Mouse (Mus musculus) MEL (cell line): Measurements from ENCODE around the gene Rassf3. TPM values are rescaled to one million over a fixed set of nuclear protein-coding genes. Genes with fewer than 3 reads are reported as not detected.

Source experiments
- DNase-seq: peaks from one replicate; pipeline ENCODE4 v3.0.0; 2011; ENCODE audit warnings: low read depth, low spot score
- H3K27ac ChIP-seq: 2 replicates; pipeline ENCODE4 v1.5.1; 2012; ENCODE audit warnings: low read depth, mild to moderate bottlenecking, control low read depth, low read length, moderate library complexity; ENCODE audit not compliant: control insufficient read depth
- H3K27me3 ChIP-seq, 2 experiments: fragments of 150-350 bp in 1 of 2; sonication (generic) in 1 of 2; 2 replicates each; pipeline ENCODE4 v1.6.1; 2012; ENCODE audit warnings: low read length in 2 of 2, mild to moderate bottlenecking in 2 of 2, improper control_type of control experiment in 1 of 2, moderate library complexity in 1 of 2; ENCODE audit not compliant: insufficient read depth in 2 of 2, control insufficient read depth in 1 of 2
- H3K36me3 ChIP-seq, 2 experiments: 2 replicates each; pipeline ENCODE4 v1.6.1; 2012 to 2014; ENCODE audit warnings: low read length in 2 of 2, improper control_type of control experiment in 1 of 2, inconsistent platforms in 1 of 2, mild to moderate bottlenecking in 1 of 2; ENCODE audit not compliant: insufficient read depth in 2 of 2, control insufficient read depth in 1 of 2
- H3K4me1 ChIP-seq, 2 experiments: fragments of 150-350 bp in 1 of 2; sonication (generic) in 1 of 2; 2 replicates each; pipeline ENCODE4 v1.6.1; 2012; ENCODE audit warnings: low read length in 2 of 2, improper control_type of control experiment in 1 of 2, mild to moderate bottlenecking in 1 of 2; ENCODE audit not compliant: insufficient read depth in 2 of 2, control insufficient read depth in 1 of 2
- H3K4me3 ChIP-seq, 2 experiments: fragments of 150-350 bp in 1 of 2; sonication (generic) in 1 of 2; 2 replicates each; pipeline ENCODE4 v1.5.1; 2012; ENCODE audit warnings: low read depth in 2 of 2, low read length in 2 of 2, mild to moderate bottlenecking in 2 of 2, moderate library complexity in 2 of 2, control low read depth in 1 of 2, improper control_type of control experiment in 1 of 2; ENCODE audit not compliant: control insufficient read depth in 1 of 2, insufficient read depth in 1 of 2
- H3K79me2 ChIP-seq: 2 replicates; pipeline ENCODE4 v1.6.1; 2012; ENCODE audit warnings: mild to moderate bottlenecking, low read length, moderate library complexity; ENCODE audit not compliant: control insufficient read depth, poor library complexity, insufficient read depth
- H3K9ac ChIP-seq: 2 replicates; pipeline ENCODE4 v1.6.1; 2012; ENCODE audit warnings: low read depth, mild to moderate bottlenecking, control low read depth, low read length, moderate library complexity; ENCODE audit not compliant: control insufficient read depth, poor library complexity, severe bottlenecking
- H3K9me3 ChIP-seq: fragments of 150-350 bp; sonication (generic); replicated peaks from 2 replicates; pipeline ENCODE4 v1.6.1; 2012; ENCODE audit warnings: mild to moderate bottlenecking, low read length, improper control_type of control experiment, moderate library complexity; ENCODE audit not compliant: insufficient read depth
- BHLHE40 ChIP-seq: IDR thresholded peaks from 2 replicates; pipeline ENCODE4 v1.6.1; 2012; ENCODE audit warnings: low read depth, mild to moderate bottlenecking, inconsistent platforms, low read length, improper control_type of control experiment, borderline replicate concordance
- E2F4 ChIP-seq: IDR thresholded peaks from 2 replicates; pipeline ENCODE4 v1.6.1; 2011; ENCODE audit warnings: low read depth, low read length, improper control_type of control experiment, borderline replicate concordance
- EP300 ChIP-seq, 2 experiments: IDR thresholded peaks; 2 replicates each; pipeline ENCODE4 v1.6.1; 2011; ENCODE audit warnings: improper control_type of control experiment in 2 of 2, low read length in 2 of 2, low read depth in 1 of 2, mild to moderate bottlenecking in 1 of 2
- JUND ChIP-seq: IDR thresholded peaks from 2 replicates; pipeline ENCODE4 v1.6.1; 2011; ENCODE audit warnings: low read depth, mild to moderate bottlenecking, improper control_type of control experiment, low read length
- KAT2A ChIP-seq: conservative IDR thresholded peaks from 2 replicates; pipeline ENCODE4 v1.6.1; 2012; ENCODE audit warnings: low read depth, low read length, improper control_type of control experiment, inconsistent platforms
- MAFK ChIP-seq: IDR thresholded peaks from 2 replicates; pipeline ENCODE4 v1.6.1; 2011; ENCODE audit warnings: low read depth, mild to moderate bottlenecking, low read length, improper control_type of control experiment, borderline replicate concordance
- MAX ChIP-seq: IDR thresholded peaks from 2 replicates; pipeline ENCODE4 v1.6.1; 2011; ENCODE audit warnings: low read length, improper control_type of control experiment
- MEF2A ChIP-seq: IDR thresholded peaks from 2 replicates; pipeline ENCODE4 v1.6.1; 2014; ENCODE audit warnings: low read depth, mild to moderate bottlenecking, inconsistent platforms, low read length, improper control_type of control experiment; ENCODE audit not compliant: poor library complexity, insufficient replicate concordance, severe bottlenecking; ENCODE audit errors: extremely low read depth
- MYB ChIP-seq: IDR thresholded peaks from 2 replicates; pipeline ENCODE4 v1.6.1; 2011; ENCODE audit warnings: mild to moderate bottlenecking, low read depth, low read length, improper control_type of control experiment
- NELFE ChIP-seq: IDR thresholded peaks from 2 replicates; pipeline ENCODE4 v1.6.1; 2011; ENCODE audit warnings: low read depth, low read length, improper control_type of control experiment
- NRF1 ChIP-seq: IDR thresholded peaks from 2 replicates; pipeline ENCODE4 v1.6.1; 2014; ENCODE audit warnings: low read depth, mild to moderate bottlenecking, inconsistent platforms, low read length, improper control_type of control experiment, moderate library complexity; ENCODE audit not compliant: poor library complexity, insufficient read depth, severe bottlenecking
- POLR2A ChIP-seq, 2 experiments: IDR thresholded peaks; 2 replicates each; pipeline ENCODE4 v1.6.1; 2011 to 2012; ENCODE audit warnings: low read length in 2 of 2, mild to moderate bottlenecking in 2 of 2, control low read depth in 1 of 2, improper control_type of control experiment in 1 of 2, low read depth in 1 of 2, moderate library complexity in 1 of 2; ENCODE audit not compliant: control insufficient read depth in 1 of 2, insufficient read depth in 1 of 2, poor library complexity in 1 of 2
- POLR2AphosphoS5 ChIP-seq: IDR thresholded peaks from 2 replicates; pipeline ENCODE4 v1.6.1; 2012; ENCODE audit warnings: low read depth, borderline replicate concordance, mild to moderate bottlenecking, inconsistent platforms, low read length, moderate library complexity, mixed read lengths
- RAD21 ChIP-seq: IDR thresholded peaks from 2 replicates; pipeline ENCODE4 v1.6.1; 2011; ENCODE audit warnings: mild to moderate bottlenecking, low read depth, low read length, improper control_type of control experiment
- RCOR1 ChIP-seq: IDR thresholded peaks from 2 replicates; pipeline ENCODE4 v1.6.1; 2012; ENCODE audit warnings: low read depth, mild to moderate bottlenecking, inconsistent platforms, low read length, improper control_type of control experiment
- SIN3A ChIP-seq: IDR thresholded peaks from 2 replicates; pipeline ENCODE4 v1.6.1; 2012; ENCODE audit warnings: low read length, improper control_type of control experiment, inconsistent platforms
- UBTF ChIP-seq: IDR thresholded peaks from 2 replicates; pipeline ENCODE4 v1.6.1; 2012; ENCODE audit warnings: low read depth, mild to moderate bottlenecking, inconsistent platforms, low read length, improper control_type of control experiment, moderate library complexity, borderline replicate concordance; ENCODE audit not compliant: insufficient read depth
- USF1 ChIP-seq: IDR thresholded peaks from 2 replicates; pipeline ENCODE4 v1.6.1; 2014; ENCODE audit warnings: low read depth, mild to moderate bottlenecking, inconsistent platforms, low read length, improper control_type of control experiment, moderate library complexity
- USF2 ChIP-seq, 2 experiments: IDR thresholded peaks; 2 replicates each; pipeline ENCODE4 v1.6.1; 2011 to 2012; ENCODE audit warnings: improper control_type of control experiment in 2 of 2, low read length in 2 of 2, borderline replicate concordance in 1 of 2, inconsistent platforms in 1 of 2, low read depth in 1 of 2, mild to moderate bottlenecking in 1 of 2; ENCODE audit not compliant: insufficient read depth in 1 of 2
- ZC3H11A ChIP-seq: IDR thresholded peaks from 2 replicates; pipeline ENCODE4 v1.6.1; 2012; ENCODE audit warnings: low read depth, mild to moderate bottlenecking, inconsistent platforms, low read length, improper control_type of control experiment
- ZKSCAN1 ChIP-seq: IDR thresholded peaks from 2 replicates; pipeline ENCODE4 v1.6.1; 2012; ENCODE audit warnings: low read depth, mild to moderate bottlenecking, inconsistent platforms, low read length, improper control_type of control experiment, moderate library complexity
- ZMIZ1 ChIP-seq: IDR thresholded peaks from 2 replicates; pipeline ENCODE4 v1.6.1; 2012; ENCODE audit warnings: low read depth, mild to moderate bottlenecking, inconsistent platforms, low read length, improper control_type of control experiment, moderate library complexity
- polyA plus RNA-seq, 2 experiments: library from polyadenylated mRNA; stranded (reverse) in 1 of 2; unstranded in 1 of 2; fragments of >175 nt in 1 of 2; fragments of >200 nt in 1 of 2; gene quantifications; 2 replicates each; pipeline versions ENCODE4 v1.2.1 to v1.2.4; 2012; ENCODE audit warnings: low replicate concordance in 2 of 2, low read depth in 1 of 2; ENCODE audit not compliant: insufficient read length in 2 of 2, insufficient read depth in 1 of 2, missing spikeins in 1 of 2
- total RNA-seq: library from RNA; depleted of rRNA; stranded (reverse); fragments of 300-350 nt; gene quantifications from 2 replicates; pipeline ENCODE4 v1.2.3, GENCODE M21; 2012

Rassf3 gene
- total and polyA plus RNA-seq, 3 experiments = 9.2 to 15.8 TPM; not detected in 1

GRCm38 (mm10) chr10:121367780-121368179 lies 108.4 kb downstream of the Rassf3 start:
- peaks cover 0 to 19% of the 10 kb centered on the region in 2 experiments; a peak in 3 of 4 replicates for H3K4me1 ChIP-seq
- H3K36me3 ChIP-seq = peaks cover 5 to 11% of the 10 kb centered on the region in 2 experiments

DNA sequence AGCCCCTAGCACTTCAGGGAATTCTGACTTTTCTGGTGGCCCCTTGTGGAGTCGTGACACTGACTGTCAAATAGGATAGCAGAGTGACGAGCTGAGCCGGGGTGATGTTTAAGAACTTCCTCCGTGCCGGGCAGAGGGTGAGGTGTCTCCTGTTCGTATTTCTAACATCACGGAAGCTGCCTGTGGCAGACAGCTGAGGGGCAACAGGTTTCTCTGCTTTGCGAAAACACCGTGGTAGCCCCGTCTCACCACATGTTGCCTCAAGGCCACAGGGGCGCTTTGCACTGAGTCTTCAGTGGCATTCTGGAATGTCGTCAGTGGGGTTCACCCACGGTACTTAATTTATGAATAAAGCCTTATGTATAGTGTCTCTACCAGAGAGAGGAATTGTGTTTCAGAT lies 108.9 kb downstream of the Rassf3 start:
- Histone ChIP-seq H3K9me3 (no peaks in the 10 kb centered on the region), H3K4me3 (no peak overlapping the region), H3K9ac (no peak overlapping the region), H3K79me2 (peaks cover 32% of the 10 kb centered on the region), H3K36me3 (peaks cover 1 to 11% of the 10 kb centered on the region in 2 experiments), H3K27me3 (no peaks in the 10 kb centered on the region), H3K27ac (no peak overlapping the region), H3K4me1 (peaks cover 0 to 19% of the 10 kb centered on the region in 2 experiments; a peak in 3 of 4 replicates)
- DNase-seq = no peak
- TF ChIP-seq ZMIZ1 (no peak), BHLHE40 (no peak), JUND (no peak), USF1 (no peak), NELFE (no peak), MAFK (no peak), E2F4 (no peak), ZKSCAN1 (no peak), UBTF (no peak), USF2 (IDR thresholded peaks at IDR 0.05; ENCODE audit: borderline replicate concordance in 1 of 2, insufficient read depth in 1 of 2, low read depth in 1 of 2, low read length in 2 of 2) (no peak), KAT2A (no peak), POLR2A (IDR thresholded peaks at IDR 0.05; ENCODE audit: control insufficient read depth in 1 of 2, insufficient read depth in 1 of 2, low read depth in 1 of 2, low read length in 2 of 2, poor library complexity in 1 of 2) (no peak), MYB (no peak), NRF1 (no peak), SIN3A (no peak), MAX (no peak), EP300 (IDR thresholded peaks at IDR 0.05; ENCODE audit: low read depth in 1 of 2, low read length in 2 of 2) (no peak), ZC3H11A (no peak), POLR2AphosphoS5 (no peak)

More at GRCm38 (mm10) chr10:121367780-121368179, 108.4 kb downstream of the Rassf3 start:
- TF ChIP-seq RAD21 (no peak), BHLHE40 (no peak), NELFE (no peak), EP300 (IDR thresholded peaks at IDR 0.05; ENCODE audit: low read depth in 1 of 2, low read length in 2 of 2) (no peak), MEF2A (no peak), RCOR1 (no peak)
- TF ChIP-seq, all 39 proteins: peak for 0
- no peak for DNase-seq
- no peak overlapping the region for H3K4me3 ChIP-seq
- H3K27me3 ChIP-seq = no peaks in the 10 kb centered on the region
- H3K9me3 ChIP-seq = no peaks in the 10 kb centered on the region
- H3K79me2 ChIP-seq = peaks cover 32% of the 10 kb centered on the region
- no peak overlapping the region for H3K9ac ChIP-seq
- H3K27ac ChIP-seq = no peak overlapping the region
